Mouse (Mus musculus) neural tube, embryonic 11.5 days (tissue): ENCODE results near the gene Pdxp. TPM values are rescaled to one million over a fixed set of nuclear protein-coding genes. Genes with fewer than 3 reads are reported as not detected.

Experiments used
- ATAC-seq: fragments of 200-750 bp; cut with Nextera tagmentation; 2 replicates; pipeline ENCODE4 v1.8.0; 2017; ENCODE audit warnings: moderate number of reproducible peaks, mild to moderate bottlenecking, moderate TSS enrichment, moderate library complexity; ENCODE audit not compliant: insufficient read depth, low FRiP score, low TSS enrichment
- DNase-seq: peaks from one replicate; pipeline ENCODE4 v3.0.0-alpha.2; 2015; ENCODE audit warnings: low spot score
- H3K27ac ChIP-seq: fragments of 300-500 bp; sonication (generic); 2 replicates; pipeline ENCODE4 v1.5.1; 2014; ENCODE audit warnings: low read depth, mild to moderate bottlenecking, low read length
- H3K27me3 ChIP-seq: fragments of 300-500 bp; sonication (generic); 2 replicates; pipeline ENCODE4 v1.6.1; 2014; ENCODE audit warnings: mild to moderate bottlenecking, low read length, mixed read lengths; ENCODE audit not compliant: control insufficient read depth, insufficient read depth
- H3K36me3 ChIP-seq: fragments of 300-500 bp; sonication (generic); 2 replicates; pipeline ENCODE4 v1.6.1; 2014; ENCODE audit warnings: mild to moderate bottlenecking, low read length, moderate library complexity, mixed read lengths; ENCODE audit not compliant: control insufficient read depth, insufficient read depth
- H3K4me1 ChIP-seq: fragments of 300-500 bp; sonication (generic); 2 replicates; pipeline ENCODE4 v1.6.1; 2014; ENCODE audit warnings: low read length, mixed read lengths; ENCODE audit not compliant: control insufficient read depth, insufficient read depth
- H3K4me2 ChIP-seq: fragments of 300-500 bp; sonication (generic); 2 replicates; pipeline ENCODE4 v1.6.1; 2014; ENCODE audit warnings: low read depth, mild to moderate bottlenecking, moderate library complexity
- H3K4me3 ChIP-seq: fragments of 300-500 bp; sonication (generic); 2 replicates; pipeline ENCODE4 v1.5.1; 2014; ENCODE audit warnings: low read depth, low read length
- H3K9ac ChIP-seq: fragments of 300-500 bp; sonication (generic); 2 replicates; pipeline ENCODE4 v1.6.1; 2014; ENCODE audit warnings: mild to moderate bottlenecking, low read length
- H3K9me3 ChIP-seq: fragments of 300-500 bp; sonication (generic); 2 replicates; pipeline ENCODE4 v1.6.1; 2016; ENCODE audit warnings: low read length; ENCODE audit not compliant: control insufficient read depth
- WGBS: fragments of 180-500 bp; shearing (Covaris S2); extraction: QIAGEN DNeasy Blood & Tissue Kit; methylation state at CpG from one replicate; pipeline ENCODE4 v1.1.7; 2014; 5-methylcytosine and 5-hydroxymethylcytosine counted together
- polyA plus RNA-seq: library from polyadenylated mRNA; unstranded; fragments of >200 nt; fragmentation: Nextera tagmentation; extraction: Ambion mirVana; gene quantifications from 2 replicates; pipeline ENCODE4 v1.2.1, GENCODE M21; 2014

Gene Pdxp
- polyA plus RNA-seq, 1 experiment from 2014 or later: 34.9 TPM

- Histone ChIP-seq H3K27ac (no peak overlapping the region), H3K9ac (no peak overlapping the region), H3K4me1 (peaks cover 9% of the 10 kb centered on the region), H3K27me3 (no peaks in the 10 kb centered on the region), H3K4me2 (no peak overlapping the region), H3K36me3 (no peaks in the 10 kb centered on the region; the same call in 1 of the 2 replicates), H3K4me3 (no peak overlapping the region), H3K9me3 (no peaks in the 10 kb centered on the region)
- WGBS: 10% methylated on average over 2 of the region's 2 CpGs
- peak; percentile 80 for DNase-seq
- 0 out of 2 replicates have a peak, but pooled peaks have one; percentile 13 for ATAC-seq
Observed at GRCm38 (mm10) chr15:78903243-78903642, 10.5 kb upstream of the Pdxp start.

GRCm38 (mm10) chr15:78908399-78908798 lies 5.3 kb upstream of the Pdxp start:
- H3K36me3 ChIP-seq: no peaks in the 10 kb centered on the region; the same call in 1 of the 2 replicates
- H3K4me3 ChIP-seq: no peak overlapping the region
- 86% methylated on average over 7 of the region's 7 CpGs for WGBS
- ATAC-seq (no peak), DNase-seq (no peak)
- no peak overlapping the region for H3K9ac ChIP-seq
- no peak overlapping the region for H3K27ac ChIP-seq
- H3K4me2 ChIP-seq: no peak overlapping the region
- no peaks in the 10 kb centered on the region for H3K4me1 ChIP-seq
- H3K9me3 ChIP-seq: no peaks in the 10 kb centered on the region
- H3K27me3 ChIP-seq: no peaks in the 10 kb centered on the region

GRCm38 (mm10) chr15:78908982-78909381 lies 4.7 kb upstream of the Pdxp start:
- Histone ChIP-seq H3K4me1 (no peaks in the 10 kb centered on the region), H3K36me3 (no peaks in the 10 kb centered on the region; the same call in 1 of the 2 replicates), H3K9me3 (no peaks in the 10 kb centered on the region), H3K9ac (no peak overlapping the region), H3K4me3 (no peak overlapping the region), H3K4me2 (no peak overlapping the region), H3K27ac (no peak overlapping the region), H3K27me3 (no peaks in the 10 kb centered on the region)
- ATAC-seq: no peak
- 92% methylated on average over 8 of the region's 8 CpGs for whole genome bisulfite sequencing
- no peak for DNase-seq

GRCm38 (mm10) chr15:78912040-78912439 lies 1.7 kb upstream of the Pdxp start:
- H3K27me3 ChIP-seq: no peaks in the 10 kb centered on the region
- no peak overlapping the region for H3K4me2 ChIP-seq
- H3K9me3 ChIP-seq: no peaks in the 10 kb centered on the region
- peaks cover 20% of the 10 kb centered on the region for H3K4me1 ChIP-seq
- no peak for ATAC-seq
- peak; percentile 52 for DNase-seq
- no peaks in the 10 kb centered on the region for H3K36me3 ChIP-seq
- 34% methylated on average over 9 of the region's 9 CpGs for WGBS
- no peak overlapping the region for H3K4me3 ChIP-seq
- no peak overlapping the region for H3K9ac ChIP-seq
- H3K27ac ChIP-seq: no peak overlapping the region

- ATAC-seq: peak; percentile 64
- no peaks in the 10 kb centered on the region for H3K27me3 ChIP-seq
- peaks cover 6% of the 10 kb centered on the region for H3K36me3 ChIP-seq
- H3K9ac ChIP-seq: peak overlapping the region; percentile 85
- DNase-seq: no peak
- 0% methylated on average over 75 of the region's 87 CpGs for WGBS
- peak overlapping the region; percentile 97 for H3K4me2 ChIP-seq
- H3K4me3 ChIP-seq: peak overlapping the region; percentile 75
- no peaks in the 10 kb centered on the region for H3K9me3 ChIP-seq
- peak overlapping the region; percentile 91 for H3K27ac ChIP-seq
- H3K4me1 ChIP-seq: peaks cover 20% of the 10 kb centered on the region
Observed at GRCm38 (mm10) chr15:78914091-78914822, 538 bp downstream of the Pdxp start.

- H3K9me3 ChIP-seq: no peaks in the 10 kb centered on the region
- H3K27me3 ChIP-seq: no peaks in the 10 kb centered on the region
- peaks cover 6% of the 10 kb centered on the region for H3K36me3 ChIP-seq
- H3K4me3 ChIP-seq: peak overlapping the region; percentile 75
- ATAC-seq (no peak), DNase-seq (no peak)
- H3K4me1 ChIP-seq: peaks cover 20% of the 10 kb centered on the region
- peak overlapping the region; percentile 97 for H3K4me2 ChIP-seq
- H3K27ac ChIP-seq: no peak overlapping the region
- WGBS: 52% methylated on average over 8 of the region's 8 CpGs
- H3K9ac ChIP-seq: peak overlapping the region; percentile 85
Observed at GRCm38 (mm10) chr15:78914823-78915659, 1.3 kb downstream of the Pdxp start.

GRCm38 (mm10) chr15:78915660-78916017 lies 1.9 kb downstream of the Pdxp start:
- Histone ChIP-seq H3K4me3 (peak overlapping the region; percentile 75), H3K27me3 (no peaks in the 10 kb centered on the region), H3K4me2 (peak overlapping the region; percentile 97), H3K9me3 (no peaks in the 10 kb centered on the region), H3K4me1 (peaks cover 20% of the 10 kb centered on the region), H3K36me3 (peaks cover 6% of the 10 kb centered on the region), H3K9ac (peak overlapping the region; percentile 49; the same call in 1 of the 2 replicates), H3K27ac (no peak overlapping the region)
- WGBS: 5% methylated on average over 8 of the region's 8 CpGs
- no peak for ATAC-seq
- peak; percentile 75 for DNase-seq

GRCm38 (mm10) chr15:78916052-78916826 lies 2.5 kb downstream of the Pdxp start:
- Histone ChIP-seq H3K9ac (peak overlapping the region; percentile 49), H3K4me2 (peak overlapping the region; percentile 97), H3K9me3 (no peaks in the 10 kb centered on the region), H3K27ac (no peak overlapping the region; the same call in 1 of the 2 replicates), H3K4me3 (peak overlapping the region; percentile 75), H3K36me3 (peaks cover 6% of the 10 kb centered on the region), H3K27me3 (no peaks in the 10 kb centered on the region), H3K4me1 (peaks cover 20% of the 10 kb centered on the region)
- DNase-seq (peak; percentile 30), ATAC-seq (no peak)
- 51% methylated on average over 12 of the region's 12 CpGs for WGBS
